Mouse (Mus musculus): ENCODE results near the gene D11Wsu47e. TPM values are rescaled to one million over a fixed set of nuclear protein-coding genes. Genes with fewer than 3 reads are reported as not detected.

D11Wsu47e gene
- polyA plus RNA-seq (2012; ENCODE audit: insufficient read depth, insufficient read length, missing spikeins): 3.6 and 4.2 TPM in 2 replicates

GRCm38 (mm10) chr11:113683957-113684706 lies at the start of gene D11Wsu47e, which contains the start of gene Fam104a:
Gene D11Wsu47e (plus strand): TSS chr11:113684412.
Gene Fam104a (minus strand): TSS chr11:113684155.
- Histone ChIP-seq H3K27ac (replicated peaks; ENCODE audit: low read depth, low read length) (peak within 1 kb of the TSS; percentile 89), H3K4me3 (ENCODE audit: insufficient read depth, low read depth, low read length) (peak within 1 kb of the TSS; percentile 92), H3K4me1 (ENCODE audit: control insufficient read depth, insufficient read depth, insufficient read length, low read length) (peaks cover 3% of the 10 kb centered on the region; the same call in 1 of the 2 replicates)

- no peak overlapping the region for H3K27ac ChIP-seq (replicated peaks; ENCODE audit: low read depth, low read length)
- no peak overlapping the region for H3K4me3 ChIP-seq (ENCODE audit: insufficient read depth, low read depth, low read length)
- no peaks in the 10 kb centered on the region; the same call in 1 of the 2 replicates for H3K4me1 ChIP-seq (ENCODE audit: control insufficient read depth, insufficient read depth, insufficient read length, low read length)
Observed at GRCm38 (mm10) chr11:113634699-113635121, 49.5 kb upstream of the D11Wsu47e start.

GRCm38 (mm10) chr11:113638680-113639079 lies 45.5 kb upstream of the D11Wsu47e start:
- no peak overlapping the region for H3K4me3 ChIP-seq (ENCODE audit: insufficient read depth, low read depth, low read length)
- no peak overlapping the region for H3K27ac ChIP-seq (replicated peaks; ENCODE audit: low read depth, low read length)
- H3K4me1 ChIP-seq (ENCODE audit: control insufficient read depth, insufficient read depth, insufficient read length, low read length): no peaks in the 10 kb centered on the region; the same call in 1 of the 2 replicates

- no peak overlapping the region for H3K27ac ChIP-seq (replicated peaks; ENCODE audit: low read depth, low read length)
- H3K4me1 ChIP-seq (ENCODE audit: control insufficient read depth, insufficient read depth, insufficient read length, low read length): no peaks in the 10 kb centered on the region
- no peak overlapping the region for H3K4me3 ChIP-seq (ENCODE audit: insufficient read depth, low read depth, low read length)
Observed at GRCm38 (mm10) chr11:113645181-113645580, 39.0 kb upstream of the D11Wsu47e start.

- H3K4me3 ChIP-seq (ENCODE audit: insufficient read depth, low read depth, low read length): no peak overlapping the region
- peaks cover 6% of the 10 kb centered on the region; the same call in 1 of the 2 replicates for H3K4me1 ChIP-seq (ENCODE audit: control insufficient read depth, insufficient read depth, insufficient read length, low read length)
Observed at GRCm38 (mm10) chr11:113648152-113648551, 36.1 kb upstream of the D11Wsu47e start.

GRCm38 (mm10) chr11:113648690-113649352 lies 35.4 kb upstream of the D11Wsu47e start, which contains the start of gene Cog1:
Gene Cog1 (plus strand): TSS chr11:113649169.
- Histone ChIP-seq H3K4me3 (ENCODE audit: insufficient read depth, low read depth, low read length) (peak within 1 kb of the TSS; percentile 99), H3K27ac (replicated peaks; ENCODE audit: low read depth, low read length) (peak within 1 kb of the TSS; percentile 95), H3K4me1 (ENCODE audit: control insufficient read depth, insufficient read depth, insufficient read length, low read length) (peaks cover 6% of the 10 kb centered on the region; the same call in 1 of the 2 replicates)

More at GRCm38 (mm10) chr11:113648152-113648551, 36.1 kb upstream of the D11Wsu47e start:
- no peak overlapping the region for H3K27ac ChIP-seq (replicated peaks; ENCODE audit: low read depth, low read length)

GRCm38 (mm10) chr11:113649353-113650210 lies 34.6 kb upstream of the D11Wsu47e start, which contains the start of gene Slc39a11:
Gene Slc39a11 (minus strand): TSS chr11:113650079.
- peak within 1 kb of the TSS; percentile 95 for H3K27ac ChIP-seq (replicated peaks; ENCODE audit: low read depth, low read length)
- H3K4me3 ChIP-seq (ENCODE audit: insufficient read depth, low read depth, low read length): peak within 1 kb of the TSS; percentile 99
- peaks cover 6% of the 10 kb centered on the region; the same call in 1 of the 2 replicates for H3K4me1 ChIP-seq (ENCODE audit: control insufficient read depth, insufficient read depth, insufficient read length, low read length)

- Histone ChIP-seq H3K27ac (replicated peaks; ENCODE audit: low read depth, low read length) (peak overlapping the region; percentile 45), H3K4me3 (ENCODE audit: insufficient read depth, low read depth, low read length) (no peak overlapping the region), H3K4me1 (ENCODE audit: control insufficient read depth, insufficient read depth, insufficient read length, low read length) (peaks cover 6% of the 10 kb centered on the region; the same call in 1 of the 2 replicates)
Observed at GRCm38 (mm10) chr11:113651206-113651906, 32.9 kb upstream of the D11Wsu47e start.

- Histone ChIP-seq H3K4me3 (ENCODE audit: insufficient read depth, low read depth, low read length) (no peak overlapping the region), H3K27ac (replicated peaks; ENCODE audit: low read depth, low read length) (no peak overlapping the region), H3K4me1 (ENCODE audit: control insufficient read depth, insufficient read depth, insufficient read length, low read length) (peaks cover 6% of the 10 kb centered on the region; the same call in 1 of the 2 replicates)
Observed at GRCm38 (mm10) chr11:113651907-113652273, 32.3 kb upstream of the D11Wsu47e start.

GRCm38 (mm10) chr11:113652516-113652915 lies 31.7 kb upstream of the D11Wsu47e start:
- Histone ChIP-seq H3K27ac (replicated peaks; ENCODE audit: low read depth, low read length) (no peak overlapping the region), H3K4me1 (ENCODE audit: control insufficient read depth, insufficient read depth, insufficient read length, low read length) (peaks cover 6% of the 10 kb centered on the region; the same call in 1 of the 2 replicates), H3K4me3 (ENCODE audit: insufficient read depth, low read depth, low read length) (no peak overlapping the region)

- H3K4me1 ChIP-seq (ENCODE audit: control insufficient read depth, insufficient read depth, insufficient read length, low read length): peaks cover 6% of the 10 kb centered on the region; the same call in 1 of the 2 replicates
- H3K4me3 ChIP-seq (ENCODE audit: insufficient read depth, low read depth, low read length): no peak overlapping the region
- no peak overlapping the region for H3K27ac ChIP-seq (replicated peaks; ENCODE audit: low read depth, low read length)
Observed at GRCm38 (mm10) chr11:113654105-113654504, 30.1 kb upstream of the D11Wsu47e start.

- H3K4me3 ChIP-seq (ENCODE audit: insufficient read depth, low read depth, low read length): no peak overlapping the region
- peaks cover 6% of the 10 kb centered on the region; the same call in 1 of the 2 replicates for H3K4me1 ChIP-seq (ENCODE audit: control insufficient read depth, insufficient read depth, insufficient read length, low read length)
- H3K27ac ChIP-seq (replicated peaks; ENCODE audit: low read depth, low read length): no peak overlapping the region
Observed at GRCm38 (mm10) chr11:113654561-113655270, 29.5 kb upstream of the D11Wsu47e start.

GRCm38 (mm10) chr11:113656511-113656932 lies 27.7 kb upstream of the D11Wsu47e start:
- H3K4me3 ChIP-seq (ENCODE audit: insufficient read depth, low read depth, low read length): no peak overlapping the region
- no peaks in the 10 kb centered on the region for H3K4me1 ChIP-seq (ENCODE audit: control insufficient read depth, insufficient read depth, insufficient read length, low read length)
- no peak overlapping the region for H3K27ac ChIP-seq (replicated peaks; ENCODE audit: low read depth, low read length)
